Mouse (Mus musculus) embryonic facial prominence, embryonic 15.5 days (tissue): ENCODE results near the gene Zfp697. TPM values are rescaled to one million over a fixed set of nuclear protein-coding genes. Genes with fewer than 3 reads are reported as not detected.
"Not testable (repeated sequence)": the region's sequence is repeated elsewhere in the genome, so short reads cannot be mapped to it uniquely, and the experiment has no call there.

Experiments
- ATAC-seq: fragments of 200-750 bp; cut with Nextera tagmentation; 2 replicates; pipeline ENCODE4 v1.8.0; 2017; ENCODE audit warnings: low read depth, moderate TSS enrichment; ENCODE audit not compliant: insufficient number of reproducible peaks, low FRiP score, low TSS enrichment
- H3K27ac ChIP-seq: fragments of 300-500 bp; sonication (generic); replicated peaks from 2 replicates; pipeline ENCODE4 v1.5.1; 2015; ENCODE audit warnings: mild to moderate bottlenecking, inconsistent platforms
- H3K27me3 ChIP-seq: fragments of 300-500 bp; sonication (generic); 2 replicates; pipeline ENCODE4 v1.6.1; 2015; ENCODE audit warnings: inconsistent platforms
- H3K36me3 ChIP-seq: fragments of 300-500 bp; sonication (generic); 2 replicates; pipeline ENCODE4 v1.6.1; 2015; ENCODE audit warnings: mild to moderate bottlenecking, inconsistent platforms
- H3K4me1 ChIP-seq: fragments of 300-500 bp; sonication (generic); 2 replicates; pipeline ENCODE4 v1.6.1; 2015; ENCODE audit warnings: inconsistent platforms
- H3K4me2 ChIP-seq: fragments of 300-500 bp; sonication (generic); replicated peaks from 2 replicates; pipeline ENCODE4 v1.6.1; 2015; ENCODE audit warnings: mild to moderate bottlenecking, inconsistent platforms
- H3K4me3 ChIP-seq: fragments of 300-500 bp; sonication (generic); replicated peaks from 2 replicates; pipeline ENCODE4 v1.5.1; 2015; ENCODE audit warnings: mild to moderate bottlenecking, inconsistent platforms
- H3K9ac ChIP-seq: fragments of 300-500 bp; sonication (generic); 2 replicates; pipeline ENCODE4 v1.6.1; 2015; ENCODE audit warnings: inconsistent platforms
- H3K9me3 ChIP-seq: fragments of 300-500 bp; sonication (generic); replicated peaks from 2 replicates; pipeline ENCODE4 v1.6.1; 2016; ENCODE audit warnings: inconsistent platforms
- WGBS: fragments of 180-500 bp; shearing (Covaris S2); methylation state at CpG from one replicate; pipeline ENCODE4 v1.1.7; 2015; 5-methylcytosine and 5-hydroxymethylcytosine counted together
- polyA plus RNA-seq: library from polyadenylated mRNA; unstranded; fragments of >200 nt; fragmentation: Nextera tagmentation; extraction: Ambion mirVana; gene quantifications from 2 replicates; pipeline ENCODE4 v1.2.1, GENCODE M21; 2015

Gene Zfp697
- polyA plus RNA-seq, 1 experiment from 2014 or later: 6.0 TPM

DNA sequence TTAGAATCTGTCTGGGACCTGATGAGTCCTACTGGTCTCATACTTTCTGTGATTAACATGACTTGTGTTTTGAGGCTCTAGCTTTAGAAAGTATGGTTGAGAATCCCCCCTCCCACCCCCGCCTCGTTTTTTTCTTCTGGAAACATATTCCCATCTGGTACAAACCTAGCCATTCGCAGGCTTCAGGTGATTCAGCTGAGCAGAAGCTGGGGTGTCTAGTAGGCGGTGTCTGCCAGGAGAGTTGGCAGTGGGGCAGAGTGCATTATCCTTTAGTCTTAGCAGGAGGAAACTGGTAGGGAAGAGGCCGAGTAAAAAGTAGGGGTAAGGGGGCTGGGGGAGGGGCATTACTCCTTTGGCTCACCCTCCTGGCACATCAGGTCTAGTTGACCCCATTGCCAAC lies 44.5 kb downstream of the Zfp697 start:
- H3K9me3 ChIP-seq: no peaks in the 10 kb centered on the region
- no peak overlapping the region for H3K9ac ChIP-seq
- H3K4me3 ChIP-seq: peak overlapping the region; percentile 56
- peak overlapping the region; percentile 98 for H3K4me2 ChIP-seq
- H3K27ac ChIP-seq: no peak overlapping the region
- ATAC-seq: no peak
- peaks cover 39% of the 10 kb centered on the region for H3K27me3 ChIP-seq
- peaks cover 15% of the 10 kb centered on the region for H3K4me1 ChIP-seq
- H3K36me3 ChIP-seq: no peaks in the 10 kb centered on the region
- 56% methylated on average over 5 of the region's 5 CpGs for WGBS

DNA sequence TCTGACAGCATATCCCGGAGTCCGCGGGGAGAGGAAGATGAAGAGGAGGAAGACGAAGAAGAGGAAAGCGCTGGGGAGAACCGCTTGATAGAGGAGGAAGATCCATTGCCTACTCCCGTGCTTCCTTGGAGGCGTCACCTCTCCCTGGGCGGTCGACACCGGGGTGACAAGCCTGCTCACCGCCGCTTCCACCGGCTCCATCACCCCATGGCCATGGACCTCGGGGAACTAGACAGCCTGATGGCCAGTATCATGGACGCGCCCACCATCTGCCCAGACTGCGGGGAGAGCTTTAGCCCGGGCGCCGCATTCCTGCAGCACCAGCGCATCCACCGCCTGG lies 45.0 kb downstream of the Zfp697 start:
- peak overlapping the region; percentile 2; the same call in 1 of the 2 replicates for H3K9ac ChIP-seq
- H3K4me3 ChIP-seq: peak overlapping the region; percentile 56
- no peak for ATAC-seq
- 3% methylated on average over 23 of the region's 23 CpGs for WGBS
- no peaks in the 10 kb centered on the region for H3K9me3 ChIP-seq
- H3K4me2 ChIP-seq: peak overlapping the region; percentile 98
- no peak overlapping the region for H3K27ac ChIP-seq
- H3K27me3 ChIP-seq: peaks cover 39% of the 10 kb centered on the region
- peaks cover 15% of the 10 kb centered on the region for H3K4me1 ChIP-seq
- H3K36me3 ChIP-seq: no peaks in the 10 kb centered on the region

DNA sequence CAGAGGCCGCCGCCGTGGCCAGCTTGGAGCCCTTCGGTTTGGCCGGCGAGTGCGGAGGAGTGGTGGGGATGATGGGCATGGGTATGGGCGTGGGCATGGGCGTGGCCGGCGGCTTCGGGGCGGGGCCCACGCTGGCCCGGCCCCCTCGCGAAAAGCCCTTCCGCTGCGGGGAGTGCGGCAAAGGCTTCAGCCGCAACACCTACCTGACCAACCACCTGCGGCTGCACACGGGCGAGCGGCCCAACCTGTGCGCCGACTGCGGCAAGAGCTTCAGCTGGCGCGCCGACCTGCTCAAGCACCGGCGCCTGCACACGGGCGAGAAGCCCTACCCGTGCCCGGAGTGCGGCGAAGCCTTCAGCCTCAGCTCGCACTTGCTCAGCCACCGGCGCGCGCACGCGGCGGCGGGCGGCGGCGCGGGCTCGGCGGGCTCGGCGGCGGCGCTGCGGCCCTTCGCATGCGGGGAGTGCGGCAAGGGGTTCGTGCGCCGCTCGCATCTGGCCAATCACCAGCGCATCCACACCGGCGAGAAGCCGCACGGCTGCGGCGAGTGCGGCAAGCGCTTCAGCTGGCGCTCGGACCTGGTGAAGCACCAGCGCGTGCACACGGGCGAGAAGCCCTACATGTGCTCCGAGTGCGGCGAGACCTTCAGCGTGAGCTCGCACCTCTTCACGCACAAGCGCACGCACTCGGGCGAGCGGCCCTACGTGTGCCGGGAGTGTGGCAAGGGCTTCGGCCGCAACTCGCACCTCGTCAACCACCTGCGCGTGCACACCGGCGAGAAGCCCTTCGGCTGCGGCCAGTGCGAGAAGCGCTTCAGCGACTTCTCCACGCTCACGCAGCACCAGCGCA lies 45.6 kb downstream of the Zfp697 start:
- peak overlapping the region; percentile 98 for H3K4me2 ChIP-seq
- peaks cover 39% of the 10 kb centered on the region for H3K27me3 ChIP-seq
- H3K4me3 ChIP-seq: peak overlapping the region; percentile 56
- peaks cover 15% of the 10 kb centered on the region for H3K4me1 ChIP-seq
- no peak overlapping the region for H3K27ac ChIP-seq
- no peaks in the 10 kb centered on the region for H3K9me3 ChIP-seq
- peak; percentile 94 for ATAC-seq
- WGBS: under 1% methylated on average over 109 of the region's 110 CpGs
- peak overlapping the region; percentile 2; the same call in 1 of the 2 replicates for H3K9ac ChIP-seq
- H3K36me3 ChIP-seq: no peaks in the 10 kb centered on the region

DNA sequence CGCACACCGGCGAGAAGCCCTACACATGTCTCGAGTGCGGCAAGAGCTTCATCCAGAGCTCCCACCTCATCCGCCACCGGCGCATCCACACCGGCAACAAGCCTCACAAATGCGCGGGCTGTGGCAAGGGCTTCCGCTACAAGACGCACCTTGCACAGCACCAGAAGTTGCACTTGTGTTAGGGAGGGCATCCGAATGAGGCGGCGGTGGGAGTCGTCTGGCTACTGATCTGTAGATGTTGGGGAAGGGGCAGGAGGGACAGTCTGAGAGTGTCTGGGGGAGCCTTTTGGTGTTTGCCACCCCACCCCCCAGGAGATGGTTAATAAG lies 46.2 kb downstream of the Zfp697 start:
- WGBS: 8% methylated on average over 17 of the region's 17 CpGs
- Histone ChIP-seq H3K27me3 (peaks cover 39% of the 10 kb centered on the region), H3K9me3 (no peaks in the 10 kb centered on the region), H3K9ac (0 out of 2 replicates have a peak overlapping the region, but pooled peaks have one; percentile 2), H3K36me3 (no peaks in the 10 kb centered on the region), H3K4me2 (peak overlapping the region; percentile 98), H3K27ac (no peak overlapping the region), H3K4me1 (peaks cover 15% of the 10 kb centered on the region), H3K4me3 (peak overlapping the region; percentile 56)
- no peak for ATAC-seq

DNA sequence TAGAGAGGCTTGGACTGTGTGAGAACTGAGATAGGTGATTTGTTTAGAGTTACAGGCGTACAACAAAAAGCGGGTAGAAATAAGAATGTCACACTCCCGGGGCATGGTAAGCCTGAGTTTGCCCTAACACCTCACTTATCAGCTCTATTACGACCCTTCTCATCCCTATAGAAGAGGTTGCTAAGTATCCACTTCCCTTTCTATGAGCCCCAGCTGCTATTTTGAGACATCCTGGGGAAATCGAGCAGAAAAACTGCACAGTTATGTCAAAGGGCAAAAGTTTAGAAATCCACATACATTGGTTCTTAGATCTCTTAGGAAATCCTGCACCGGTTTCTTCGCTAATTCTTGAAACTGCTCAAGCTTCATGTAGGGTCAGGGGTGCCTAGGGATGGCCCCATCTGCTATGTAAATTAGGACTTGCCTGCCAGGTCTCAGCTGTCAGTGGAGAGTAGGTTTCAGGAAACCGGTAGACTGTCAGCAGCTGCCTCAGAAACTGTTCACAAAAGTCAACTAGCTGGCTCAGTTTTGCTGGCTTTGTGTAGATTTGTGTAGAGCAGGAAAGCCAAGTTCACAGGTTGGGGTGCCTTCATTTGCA lies 46.8 kb downstream of the Zfp697 start:
- H3K9ac ChIP-seq: no peak overlapping the region
- H3K4me1 ChIP-seq: peaks cover 15% of the 10 kb centered on the region
- H3K27me3 ChIP-seq: peaks cover 39% of the 10 kb centered on the region
- H3K4me2 ChIP-seq: no peak overlapping the region
- H3K36me3 ChIP-seq: no peaks in the 10 kb centered on the region
- 47% methylated on average over 8 of the region's 8 CpGs for WGBS
- ATAC-seq: no peak
- no peaks in the 10 kb centered on the region for H3K9me3 ChIP-seq
- H3K27ac ChIP-seq: no peak overlapping the region
- H3K4me3 ChIP-seq: no peak overlapping the region

DNA sequence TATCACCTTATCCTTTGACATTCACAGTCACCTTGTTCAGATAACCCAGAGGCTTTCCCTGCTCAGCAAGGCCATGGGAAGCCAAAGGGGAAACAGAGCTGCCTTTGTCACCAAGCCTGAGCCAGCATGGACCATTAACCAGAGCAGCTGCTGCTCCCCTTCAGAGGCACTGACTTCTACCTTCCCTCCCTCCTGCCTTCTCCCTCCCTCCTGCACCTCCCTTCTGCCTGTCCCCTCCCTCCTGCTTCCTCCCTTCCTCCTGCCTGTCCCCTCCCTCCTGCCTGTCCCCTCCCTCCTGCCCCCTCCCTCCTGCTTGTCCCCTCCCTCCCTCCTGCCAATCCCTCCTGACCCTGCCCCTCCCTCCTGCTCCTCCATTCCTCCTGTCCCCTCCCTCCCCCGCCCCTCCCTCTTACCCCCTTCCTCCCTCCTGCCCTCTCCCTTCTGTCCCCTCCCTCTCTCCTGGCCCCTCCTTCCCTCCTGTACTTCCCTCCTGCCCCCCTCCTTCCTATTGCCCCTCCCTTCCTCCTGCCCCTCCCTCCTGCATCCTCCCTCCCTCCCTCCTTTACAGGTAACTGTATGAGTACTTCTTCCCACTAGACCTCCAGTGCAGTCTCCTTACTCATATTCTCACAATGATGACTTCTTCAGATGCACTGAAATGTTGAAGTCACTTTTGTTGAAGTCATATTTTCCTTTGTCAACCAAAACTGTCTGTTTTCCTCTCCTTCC lies 52.0 kb downstream of the Zfp697 start:
- Histone ChIP-seq H3K36me3 (no peaks in the 10 kb centered on the region), H3K27me3 (peaks cover 8% of the 10 kb centered on the region), H3K4me2 (no peak overlapping the region), H3K9ac (no peak overlapping the region), H3K4me3 (no peak overlapping the region), H3K27ac (no peak overlapping the region), H3K9me3 (no peaks in the 10 kb centered on the region), H3K4me1 (no peaks in the 10 kb centered on the region)
- WGBS: 29% methylated on average over 1 of the region's 1 CpGs
- no peak for ATAC-seq

DNA sequence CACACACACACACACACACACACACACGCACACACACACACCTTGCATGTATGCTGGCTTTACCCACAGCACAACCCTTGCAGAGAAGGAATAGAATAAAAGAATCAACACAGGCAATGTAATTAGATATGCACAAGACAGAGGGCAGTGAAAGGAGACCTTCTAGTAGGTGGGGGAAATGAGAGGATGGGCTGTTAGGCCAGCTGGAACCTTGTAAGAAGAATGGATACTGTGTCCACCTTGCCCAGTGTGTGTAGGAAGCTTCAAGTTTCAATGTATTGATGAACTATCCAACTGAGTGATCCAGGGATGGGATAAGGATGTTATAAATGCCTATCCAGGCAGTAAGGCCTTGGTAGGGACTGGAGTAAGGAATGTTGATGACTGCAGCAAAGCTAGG lies 52.8 kb downstream of the Zfp697 start:
- Histone ChIP-seq H3K4me1 (no peaks in the 10 kb centered on the region), H3K27me3 (peaks cover under 1% of the 10 kb centered on the region; the same call in 1 of the 2 replicates), H3K9me3 (no peaks in the 10 kb centered on the region), H3K9ac (no peak overlapping the region), H3K4me3 (no peak overlapping the region), H3K27ac (no peak overlapping the region), H3K4me2 (no peak overlapping the region), H3K36me3 (no peaks in the 10 kb centered on the region)
- no peak for ATAC-seq
- 78% methylated on average over 1 of the region's 1 CpGs for WGBS

DNA sequence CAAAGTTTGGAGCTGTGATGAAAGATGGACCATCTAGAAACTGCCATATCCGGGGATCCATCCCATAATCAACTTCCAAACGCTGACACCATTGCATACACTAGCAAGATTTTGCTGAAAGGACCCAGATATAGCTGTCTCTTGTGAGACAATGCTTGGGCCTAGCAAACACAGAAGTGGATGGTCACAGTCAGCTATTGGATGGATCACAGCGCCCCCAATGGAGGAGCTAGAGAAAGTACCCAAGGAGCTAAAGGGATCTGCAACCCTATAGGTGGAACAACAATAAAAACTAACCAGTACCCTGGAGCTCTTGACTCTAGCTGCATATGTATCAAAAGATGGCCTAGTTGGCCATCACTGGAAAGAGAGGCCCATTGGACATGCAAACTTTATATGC lies 60.0 kb downstream of the Zfp697 start:
- not testable (repeated sequence) for H3K4me1 ChIP-seq, H3K4me3 ChIP-seq, H3K27ac ChIP-seq, H3K27me3 ChIP-seq, H3K36me3 ChIP-seq, H3K9ac ChIP-seq, H3K4me2 ChIP-seq, ATAC-seq, H3K9me3 ChIP-seq
- 35% methylated on average over 3 of the region's 3 CpGs for WGBS

DNA sequence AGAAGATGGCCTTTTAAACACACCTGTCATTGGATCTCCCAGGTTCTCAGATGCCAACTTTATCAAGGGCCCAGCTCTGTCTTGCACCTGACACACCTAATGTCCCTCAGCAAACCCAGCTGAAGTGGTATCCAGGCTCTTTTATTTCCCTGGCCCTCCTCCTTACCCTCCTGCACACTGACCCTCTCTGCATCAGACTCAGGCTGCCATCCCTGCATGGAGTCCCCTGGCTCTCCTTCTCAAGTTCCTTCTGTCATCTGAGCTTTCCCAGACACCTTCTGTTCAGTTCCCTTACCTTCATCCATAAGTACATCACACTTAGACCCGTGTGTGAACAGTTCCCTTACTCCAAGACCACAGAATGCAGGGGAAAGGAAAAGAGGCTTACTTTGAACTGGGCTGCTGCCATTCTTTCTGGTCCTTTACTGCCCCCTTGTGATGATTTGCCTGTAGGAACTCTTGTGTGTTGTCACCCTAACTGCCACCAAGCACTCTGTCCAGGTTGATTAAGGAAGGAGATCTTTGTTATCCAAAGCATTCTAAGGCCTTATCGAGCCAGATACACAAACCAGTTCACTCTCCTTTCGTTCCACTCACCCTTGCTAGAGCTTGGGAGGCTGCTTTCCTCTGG lies 61.0 kb downstream of the Zfp697 start:
- H3K4me3 ChIP-seq, H3K27ac ChIP-seq, H3K4me1 ChIP-seq, H3K36me3 ChIP-seq, H3K27me3 ChIP-seq, H3K4me2 ChIP-seq, H3K9ac ChIP-seq, ATAC-seq, H3K9me3 ChIP-seq: not testable (repeated sequence)
- 6% methylated on average over 3 of the region's 3 CpGs for WGBS

DNA sequence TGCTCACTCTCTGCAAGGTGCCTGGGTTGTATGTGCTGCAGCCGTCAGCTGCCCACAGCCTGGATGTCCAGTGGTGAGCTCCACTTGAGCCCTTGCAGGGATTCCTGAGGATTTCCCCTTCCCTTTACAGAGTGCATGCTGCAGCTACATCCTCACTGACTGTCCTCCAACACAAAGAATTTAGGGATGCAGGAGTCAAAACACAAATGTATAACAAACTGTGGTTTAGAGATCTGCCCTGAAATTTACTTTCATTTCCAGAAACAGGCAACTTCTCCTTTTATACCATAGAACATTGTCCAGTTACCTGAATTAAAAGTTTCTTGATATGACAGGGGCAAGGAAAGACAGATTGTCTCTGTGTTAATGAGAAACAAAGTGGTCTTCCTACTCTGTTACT lies 61.7 kb downstream of the Zfp697 start:
- H3K9me3 ChIP-seq, ATAC-seq, H3K27me3 ChIP-seq, H3K4me1 ChIP-seq, H3K4me2 ChIP-seq, H3K27ac ChIP-seq, H3K36me3 ChIP-seq, H3K9ac ChIP-seq, H3K4me3 ChIP-seq: not testable (repeated sequence)
- 43% methylated on average over 1 of the region's 1 CpGs for WGBS

DNA sequence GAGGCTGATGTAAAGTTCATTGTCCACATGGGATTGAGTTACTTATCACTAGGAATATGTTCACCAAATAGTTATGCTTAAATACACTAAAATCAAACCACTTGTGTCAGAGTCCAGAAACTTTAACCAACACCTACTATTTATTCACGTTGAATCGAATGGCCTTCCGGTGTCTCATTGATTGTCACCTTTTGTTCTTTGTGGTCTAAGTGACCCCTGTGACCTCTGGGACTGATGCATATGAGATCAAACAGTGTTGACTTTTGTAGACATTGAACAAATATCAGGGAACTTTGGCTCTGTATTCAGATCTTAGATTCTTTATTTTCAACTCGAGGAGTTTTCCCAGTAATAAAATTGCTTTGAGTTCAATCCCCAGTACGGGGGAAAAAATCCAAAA lies 71.5 kb downstream of the Zfp697 start:
- 70% methylated on average over 5 of the region's 5 CpGs for WGBS
- H3K36me3 ChIP-seq, H3K9ac ChIP-seq, ATAC-seq, H3K4me1 ChIP-seq, H3K9me3 ChIP-seq, H3K27ac ChIP-seq, H3K4me2 ChIP-seq, H3K27me3 ChIP-seq, H3K4me3 ChIP-seq: not testable (repeated sequence)
